Mouse (Mus musculus) gastrocnemius, adult 8-10 months (tissue): ENCODE measurements at regions not wholly inside any gene's neighbourhood (a gene's known extent, or its start where the extent isn't known, plus 50 kb on each side); places are given as distances from the start of the nearest gene placed in this dataset.
"Not testable (repeated sequence)": the region's sequence is repeated elsewhere in the genome, so short reads cannot be mapped to it uniquely, and the experiment has no call there.

ENCODE experiments used
- DNase-seq, 2 experiments: peaks; one replicate each; pipeline ENCODE4 v3.0.0; 2022; ENCODE audit warnings: low spot score in 2 of 2

GRCm38 (mm10) chr1:14688041-14688440 lies 1405.1 kb downstream of the 4930444P10Rik start:
- DNase-seq = not testable (repeated sequence)

- DNase-seq = no peak
Measured at GRCm38 (mm10) chr1:14686172-14686571, 1407.0 kb downstream of the 4930444P10Rik start.

- no peak for DNase-seq
Measured at GRCm38 (mm10) chr1:14680443-14680842, 1412.7 kb downstream of the 4930444P10Rik start.

- DNase-seq = no peak
Measured at GRCm38 (mm10) chr1:14672393-14672999, 1420.6 kb downstream of the 4930444P10Rik start.

- DNase-seq = no peak
Measured at GRCm38 (mm10) chr1:14662706-14663312, 1430.3 kb downstream of the 4930444P10Rik start.

- no peak for DNase-seq
Measured at GRCm38 (mm10) chr1:14661854-14662253, 1431.3 kb downstream of the 4930444P10Rik start.

GRCm38 (mm10) chr1:14650346-14650745 lies 1442.8 kb downstream of the 4930444P10Rik start:
- DNase-seq = no peak

- no peak for DNase-seq
Measured at GRCm38 (mm10) chr1:14635642-14636263, 1457.4 kb downstream of the 4930444P10Rik start.

GRCm38 (mm10) chr1:14631994-14632393 lies 1461.1 kb downstream of the 4930444P10Rik start:
- no peak for DNase-seq

GRCm38 (mm10) chr1:14627204-14627603 lies 1465.9 kb downstream of the 4930444P10Rik start:
- DNase-seq = no peak

GRCm38 (mm10) chr1:14626685-14627084 lies 1466.4 kb downstream of the 4930444P10Rik start:
- no peak for DNase-seq

- no peak for DNase-seq
Measured at GRCm38 (mm10) chr1:14620922-14621430, 1472.1 kb downstream of the 4930444P10Rik start.

GRCm38 (mm10) chr1:14613232-14613894 lies 1479.8 kb downstream of the 4930444P10Rik start:
- DNase-seq = no peak

GRCm38 (mm10) chr1:14609054-14609453 lies 1484.1 kb downstream of the 4930444P10Rik start:
- no peak for DNase-seq

GRCm38 (mm10) chr1:14595961-14596360 lies 1497.2 kb downstream of the 4930444P10Rik start:
- no peak for DNase-seq

- DNase-seq = peak in 1 of 2 experiments; percentile 3
Measured at GRCm38 (mm10) chr1:14589905-14590304, 1503.2 kb downstream of the 4930444P10Rik start.

GRCm38 (mm10) chr1:14579376-14579775 lies 1513.7 kb downstream of the 4930444P10Rik start:
- DNase-seq = no peak

- DNase-seq = no peak
Measured at GRCm38 (mm10) chr1:14576263-14576662, 1516.9 kb downstream of the 4930444P10Rik start.

GRCm38 (mm10) chr1:14570562-14570981 lies 1522.6 kb downstream of the 4930444P10Rik start:
- no peak for DNase-seq

GRCm38 (mm10) chr1:14570113-14570512 lies 1523.0 kb downstream of the 4930444P10Rik start:
- DNase-seq = no peak

- no peak for DNase-seq
Measured at GRCm38 (mm10) chr1:14567006-14567405, 1526.1 kb downstream of the 4930444P10Rik start.

- DNase-seq = no peak
Measured at GRCm38 (mm10) chr1:14566386-14566785, 1526.7 kb downstream of the 4930444P10Rik start.
